Comparison of ENCODE assay signal across 10 mouse cellular contexts in genomic region chr2:93190771-93191487, GRCm38 (mm10). TPM values are rescaled to one million over a fixed set of nuclear protein-coding genes. Genes with fewer than 3 reads are reported as not detected.
DNase-seq lines count a peak whose midpoint lies in the region; ATAC-seq and TF ChIP-seq lines count a peak whose summit lies in the region.
"Had no signal": no experiment of that assay in that cellular context is flagged by ENCODE, and none has a peak within 500 bp of the region (broad histone marks: within the 10 kb centered on the region; RNA-seq: fewer than 3 reads in every experiment).

No protein-coding gene starts in this region.

- no peak overlapping the region for H3K27ac ChIP-seq in kidney, adult 2 months (ENCODE audit: insufficient read depth, low read depth, low read length)
- no peak overlapping the region; the same call in 1 of the 2 replicates for H3K27ac ChIP-seq in ES-E14 (ENCODE audit: insufficient read depth, low read depth, low read length, poor library complexity, severe bottlenecking)
- H3K27ac ChIP-seq in forebrain, embryonic 14.5 days (ENCODE audit: low read depth, low read length) = no peak overlapping the region
- H3K27ac ChIP-seq: embryonic facial prominence, embryonic 15.5 days; liver, embryonic 13.5 days had no signal

- peak; percentile 39 for DNase-seq in kidney, adult 2 months
- DNase-seq in kidney, adult 8-10 months = no peak
- DNase-seq in ES-E14 (ENCODE audit: low read depth, low spot score) = no peak
- no peak for DNase-seq in forebrain, embryonic 14.5 days (ENCODE audit: low spot score)
- DNase-seq in neural tube, embryonic 10.5 days (ENCODE audit: extremely low spot score, low spot score) = peak; percentile 56
- no peak for DNase-seq in layer of hippocampus, adult 9-10 months (ENCODE audit: low spot score)
- no peak for DNase-seq in left cerebral cortex, adult 8-10 months (ENCODE audit: low spot score in 2 of 2)
- DNase-seq in frontal cortex, postnatal 36 days (ENCODE audit: low spot score in 2 of 2) = no peak
- DNase-seq: liver, embryonic 13.5 days had no signal

- H3K4me1 ChIP-seq in kidney, adult 2 months (ENCODE audit: control insufficient read depth, insufficient read depth, low read length) = no peaks in the 10 kb centered on the region
- peaks cover 10 to 39% of the 10 kb centered on the region in 2 experiments for H3K4me1 ChIP-seq in ES-E14 (ENCODE audit: control insufficient read depth in 2 of 2, insufficient read depth in 2 of 2, low read length in 2 of 2, poor library complexity in 1 of 2)
- peaks cover 34% of the 10 kb centered on the region for H3K4me1 ChIP-seq in forebrain, embryonic 14.5 days (ENCODE audit: control insufficient read depth, insufficient read depth, low read length)

- H3K9me3 ChIP-seq in ES-E14 (ENCODE audit: control insufficient read depth, insufficient read depth, low read depth, low read length) = no peaks in the 10 kb centered on the region
- no peaks in the 10 kb centered on the region for H3K9me3 ChIP-seq in forebrain, embryonic 14.5 days (replicated peaks; ENCODE audit: control insufficient read depth, low read length)
- H3K9me3 ChIP-seq: embryonic facial prominence, embryonic 15.5 days; liver, embryonic 13.5 days had no signal

- no peak overlapping the region for H3K4me3 ChIP-seq in kidney, adult 2 months (ENCODE audit: insufficient read depth, low read depth, low read length)
- H3K4me3 ChIP-seq in ES-E14 (ENCODE audit: insufficient read depth in 1 of 2, low read depth in 1 of 2, low read length in 2 of 2, poor library complexity in 1 of 2, severe bottlenecking in 1 of 2) = peak overlapping the region; percentile 9 to 44; a peak in 2 of 4 replicates
- H3K4me3 ChIP-seq in forebrain, embryonic 14.5 days (ENCODE audit: low read depth, low read length) = peak overlapping the region; percentile 0; the same call in 1 of the 2 replicates
- H3K4me3 ChIP-seq: embryonic facial prominence, embryonic 15.5 days; liver, embryonic 13.5 days had no signal

- no peak for TF ChIP-seq POLR2A in kidney, adult 2 months (IDR thresholded peaks at IDR 0.05; ENCODE audit: low read depth, low read length)

- no peaks in the 10 kb centered on the region for H3K27me3 ChIP-seq in kidney, adult 2 months (replicated peaks; ENCODE audit: control insufficient read depth, insufficient read depth, low read length)
- no peaks in the 10 kb centered on the region for H3K27me3 ChIP-seq in forebrain, embryonic 14.5 days (replicated peaks; ENCODE audit: control insufficient read depth, insufficient read depth, low read length)
- H3K27me3 ChIP-seq: embryonic facial prominence, embryonic 15.5 days had no signal

- peak overlapping the region; percentile 81 for H3K4me2 ChIP-seq in forebrain, embryonic 14.5 days (ENCODE audit: low read length)
- H3K4me2 ChIP-seq: embryonic facial prominence, embryonic 15.5 days; liver, embryonic 13.5 days had no signal

- no peaks in the 10 kb centered on the region for H3K36me3 ChIP-seq in kidney, adult 2 months (ENCODE audit: control insufficient read depth, insufficient read depth, low read length)
- no peaks in the 10 kb centered on the region for H3K36me3 ChIP-seq in ES-E14 (ENCODE audit: control insufficient read depth, insufficient read depth, low read length, poor library complexity, severe bottlenecking)
- H3K36me3 ChIP-seq in forebrain, embryonic 14.5 days (ENCODE audit: control insufficient read depth, insufficient read depth, low read length) = 0 out of 2 replicates have a peak, but pooled peaks cover 4% of the 10 kb centered on the region
- H3K36me3 ChIP-seq: embryonic facial prominence, embryonic 15.5 days; liver, embryonic 13.5 days had no signal

- ATAC-seq in forebrain, embryonic 14.5 days = no peak

- in situ Hi-C loops in ES-E14 (cut with MboI; ENCODE audit: low sequenced_read_pairs in 2 of 2, unreplicated experiment in 2 of 2) = no loop called here

- WGBS in kidney, adult 2 months = 55% methylated on average over 9 of the region's 9 CpGs
- WGBS in forebrain, embryonic 14.5 days = 21% methylated on average over 9 of the region's 9 CpGs

- no peak for TF ChIP-seq CTCF in kidney, adult 2 months (conservative IDR thresholded peaks at IDR 0.05; ENCODE audit: insufficient read depth, insufficient read length, low read depth, low read length)

- H3K9ac ChIP-seq in ES-E14 (ENCODE audit: insufficient read depth, low read depth, low read length, poor library complexity, severe bottlenecking) = no peak overlapping the region
- H3K9ac ChIP-seq in forebrain, embryonic 14.5 days (ENCODE audit: low read length) = peak overlapping the region; percentile 41
- H3K9ac ChIP-seq: embryonic facial prominence, embryonic 15.5 days; liver, embryonic 13.5 days had no signal

TF ChIP-seq in ES-E14, 5 proteins besides CTCF, POLR2A, EP300 and RAD21:
- TF ChIP-seq MAFK (IDR thresholded peaks at IDR 0.05; ENCODE audit: insufficient read depth, low read depth, low read length) (no peak), ZNF384 (IDR thresholded peaks at IDR 0.05; ENCODE audit: low read depth, low read length) (peak; percentile 72; the same call in 1 of the 2 replicates), ZC3H11A (IDR thresholded peaks at IDR 0.05; ENCODE audit: borderline replicate concordance, low read depth, low read length) (no peak), HCFC1 (IDR thresholded peaks at IDR 0.05; ENCODE audit: borderline replicate concordance, insufficient read depth, low read length) (no peak), CHD2 (IDR thresholded peaks at IDR 0.05; ENCODE audit: low read depth, low read length) (no peak)

RNA-seq across cellular contexts. Expression of gene Trp53i11, which starts 3.6 kb away (rescaled TPM):
- polyA plus RNA-seq in kidney, adult 2 months (2012; rRNA removed) = 18.1 and 18.3 TPM in 2 replicates
- total RNA-seq in ES-E14 (2012; rRNA removed) = 21.7 and 39.3 TPM in 2 replicates
- 95.8 and 113 TPM in 2 replicates for polyA plus RNA-seq in forebrain, embryonic 14.5 days (2014; fragmentation: Nextera tagmentation; extraction: Ambion mirVana)
- total RNA-seq in left cerebral cortex, adult 8-10 months (2022) = 10 to 100 TPM; 78.5 to 91.8 (median 86.0) TPM

Comparison
In these comparisons a context has a peak if more than half of its experiments do, and no peak if none do; other contexts are left out.
1. DNase-seq: peak in kidney, adult 2 months (single experiment) and neural tube, embryonic 10.5 days (single experiment); none in kidney, adult 8-10 months (0 of 2), ES-E14 (single experiment), forebrain, embryonic 14.5 days (single experiment), layer of hippocampus, adult 9-10 months (single experiment), left cerebral cortex, adult 8-10 months (0 of 2) and frontal cortex, postnatal 36 days (0 of 2).